Mouse (Mus musculus) kidney, postnatal 0 days (tissue): Measurements from ENCODE around the gene Sla2. TPM values are rescaled to one million over a fixed set of nuclear protein-coding genes. Genes with fewer than 3 reads are reported as not detected.

Experiments used
- ATAC-seq: fragments of 200-750 bp; cut with Nextera tagmentation; replicated peaks from 2 replicates; pipeline ENCODE4 v1.8.0; 2017; ENCODE audit warnings: low read depth, moderate number of reproducible peaks, moderate TSS enrichment, moderate library complexity; ENCODE audit not compliant: low FRiP score
- DNase-seq: peaks from one replicate; pipeline ENCODE4 v3.0.0-alpha.2; 2016; ENCODE audit warnings: low spot score
- H3K27ac ChIP-seq: fragments of 300-500 bp; sonication (generic); 2 replicates; pipeline ENCODE4 v1.5.1; 2014; ENCODE audit warnings: mild to moderate bottlenecking
- H3K27me3 ChIP-seq: fragments of 300-500 bp; sonication (generic); 2 replicates; pipeline ENCODE4 v1.6.1; 2014; ENCODE audit warnings: low read length, mixed read lengths; ENCODE audit not compliant: insufficient read depth
- H3K36me3 ChIP-seq: fragments of 300-500 bp; sonication (generic); 2 replicates; pipeline ENCODE4 v1.6.1; 2014; ENCODE audit warnings: low read length, mixed read lengths; ENCODE audit not compliant: insufficient read depth
- H3K4me1 ChIP-seq: fragments of 300-500 bp; sonication (generic); replicated peaks from 2 replicates; pipeline ENCODE4 v1.6.1; 2014; ENCODE audit warnings: antibody characterized with exemption, low read length, mixed read lengths; ENCODE audit not compliant: insufficient read depth
- H3K4me2 ChIP-seq: fragments of 300-500 bp; sonication (generic); 2 replicates; pipeline ENCODE4 v1.6.1; 2014; ENCODE audit warnings: mild to moderate bottlenecking, low read length, moderate library complexity, mixed read lengths
- H3K4me3 ChIP-seq: fragments of 300-500 bp; sonication (generic); replicated peaks from 2 replicates; pipeline ENCODE4 v1.5.1; 2014; ENCODE audit warnings: low read depth, low read length
- H3K9ac ChIP-seq: fragments of 300-500 bp; sonication (generic); 2 replicates; pipeline ENCODE4 v1.6.1; 2014; ENCODE audit warnings: low read depth, low read length
- H3K9me3 ChIP-seq: fragments of 300-500 bp; sonication (generic); replicated peaks from 2 replicates; pipeline ENCODE4 v1.6.1; 2016; ENCODE audit warnings: low read length, inconsistent platforms, mixed read lengths
- CTCF ChIP-seq: IDR thresholded peaks from 2 replicates; pipeline ENCODE4 v1.5.1; 2016; ENCODE audit warnings: antibody characterized with exemption, low read depth, mild to moderate bottlenecking, moderate library complexity
- WGBS: fragments of 180-500 bp; shearing (Covaris S2); extraction: QIAGEN DNeasy Blood & Tissue Kit; methylation state at CpG from one replicate; pipeline ENCODE4 v1.1.7; 2014; 5-methylcytosine and 5-hydroxymethylcytosine counted together
- polyA plus RNA-seq: library from polyadenylated mRNA; unstranded; fragments of >200 nt; fragmentation: Nextera tagmentation; extraction: Ambion mirVana; gene quantifications from 2 replicates; pipeline ENCODE4 v1.2.1, GENCODE M21; 2015

The Sla2 gene
- polyA plus RNA-seq, 1 experiment from 2014 or later = 0.32 TPM

DNA sequence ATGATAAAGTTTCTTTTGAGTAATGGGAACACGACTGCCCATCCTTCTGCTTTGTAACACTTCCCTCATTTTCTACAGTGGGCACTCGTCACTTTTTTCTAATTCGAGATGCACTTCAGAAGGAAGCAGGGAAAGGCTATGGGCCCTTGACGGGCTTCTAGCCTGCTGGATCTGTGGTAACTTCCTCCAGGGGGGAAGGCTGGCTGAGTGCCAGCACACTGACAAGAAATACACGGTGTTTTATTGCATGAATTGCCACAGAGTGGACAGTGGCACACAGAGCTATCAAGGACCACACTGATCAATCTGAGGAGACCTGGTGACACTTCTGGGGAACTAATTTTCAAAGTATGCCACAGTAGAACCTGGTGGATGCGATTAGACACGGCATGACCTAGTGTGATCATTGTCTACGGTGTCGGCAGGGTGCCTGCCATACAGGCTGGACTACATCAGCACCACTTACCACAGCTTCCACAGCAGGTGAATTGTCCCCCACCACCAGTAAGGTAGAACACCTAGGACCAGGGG lies 9.5 kb upstream of the Sla2 start:
- Histone ChIP-seq H3K27ac (no peak overlapping the region), H3K4me3 (no peak overlapping the region), H3K9ac (no peak overlapping the region), H3K4me1 (no peaks in the 10 kb centered on the region), H3K27me3 (no peaks in the 10 kb centered on the region), H3K9me3 (no peaks in the 10 kb centered on the region), H3K4me2 (no peak overlapping the region), H3K36me3 (no peaks in the 10 kb centered on the region)
- 69% methylated on average over 9 of the region's 9 CpGs for WGBS
- DNase-seq (no peak), ATAC-seq (no peak)
- TF ChIP-seq CTCF = no peak

DNA sequence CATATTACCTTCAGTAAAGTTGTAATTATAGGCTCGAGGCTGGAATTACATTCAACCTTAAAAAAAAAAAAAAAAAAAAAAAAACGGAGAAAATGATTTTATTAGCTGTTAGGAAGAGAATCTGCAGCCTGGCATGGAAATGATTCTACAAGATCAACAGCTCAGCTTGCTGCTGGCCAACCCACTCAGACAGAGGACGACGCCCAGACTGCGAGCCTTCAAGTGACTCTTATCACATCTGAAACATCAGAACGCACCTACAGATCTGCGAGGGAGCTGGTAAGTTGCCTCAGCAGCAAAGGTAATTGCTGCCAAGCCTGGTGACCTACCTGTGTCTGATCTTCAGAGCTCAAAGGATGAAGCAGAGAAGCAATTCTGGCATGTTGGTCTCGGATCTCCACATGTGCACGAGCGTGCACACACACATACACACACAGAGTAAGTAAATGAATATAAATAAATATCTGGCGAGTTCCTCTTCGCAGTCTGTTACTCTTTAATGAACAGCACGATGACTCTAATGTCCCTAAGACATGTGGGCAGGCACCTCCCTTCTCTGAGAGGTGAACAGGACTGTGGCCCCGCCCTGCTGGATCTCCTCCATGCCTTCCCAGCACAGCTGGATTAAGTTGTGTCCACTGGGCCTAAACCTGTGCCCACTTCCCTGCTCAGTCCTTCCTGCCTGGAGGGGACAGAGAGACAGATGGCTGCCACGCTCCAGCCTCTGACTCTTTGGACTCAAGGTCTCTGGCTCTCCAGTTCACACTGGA lies 7.7 kb upstream of the Sla2 start:
- WGBS = 62% methylated on average over 15 of the region's 15 CpGs
- H3K4me3 ChIP-seq = no peak overlapping the region
- no peaks in the 10 kb centered on the region for H3K4me1 ChIP-seq
- H3K9ac ChIP-seq = no peak overlapping the region
- no peak for ATAC-seq
- no peak overlapping the region for H3K27ac ChIP-seq
- H3K9me3 ChIP-seq = no peaks in the 10 kb centered on the region
- H3K27me3 ChIP-seq = no peaks in the 10 kb centered on the region
- no peak overlapping the region for H3K4me2 ChIP-seq
- H3K36me3 ChIP-seq = no peaks in the 10 kb centered on the region
- TF ChIP-seq CTCF = no peak
- no peak for DNase-seq

GRCm38 (mm10) chr2:156892821-156893220 lies 5.8 kb upstream of the Sla2 start:
- no peak overlapping the region for H3K9ac ChIP-seq
- H3K27me3 ChIP-seq = no peaks in the 10 kb centered on the region
- no peak overlapping the region for H3K27ac ChIP-seq
- ATAC-seq (no peak), DNase-seq (no peak)
- no peak overlapping the region for H3K4me2 ChIP-seq
- H3K4me3 ChIP-seq = no peak overlapping the region
- H3K36me3 ChIP-seq = no peaks in the 10 kb centered on the region
- H3K9me3 ChIP-seq = no peaks in the 10 kb centered on the region
- WGBS = 78% methylated on average over 6 of the region's 6 CpGs
- no peaks in the 10 kb centered on the region for H3K4me1 ChIP-seq
- TF ChIP-seq CTCF = no peak

- Histone ChIP-seq H3K4me2 (no peak overlapping the region), H3K9ac (no peak overlapping the region), H3K9me3 (no peaks in the 10 kb centered on the region), H3K4me1 (no peaks in the 10 kb centered on the region), H3K27ac (no peak overlapping the region), H3K27me3 (no peaks in the 10 kb centered on the region), H3K36me3 (no peaks in the 10 kb centered on the region), H3K4me3 (no peak overlapping the region)
- DNase-seq (no peak), ATAC-seq (no peak)
- WGBS = 57% methylated on average over 3 of the region's 3 CpGs
- no peak for TF ChIP-seq CTCF
These were observed 5.2 kb upstream of the Sla2 start for GRCm38 (mm10) chr2:156892240-156892639.

DNA sequence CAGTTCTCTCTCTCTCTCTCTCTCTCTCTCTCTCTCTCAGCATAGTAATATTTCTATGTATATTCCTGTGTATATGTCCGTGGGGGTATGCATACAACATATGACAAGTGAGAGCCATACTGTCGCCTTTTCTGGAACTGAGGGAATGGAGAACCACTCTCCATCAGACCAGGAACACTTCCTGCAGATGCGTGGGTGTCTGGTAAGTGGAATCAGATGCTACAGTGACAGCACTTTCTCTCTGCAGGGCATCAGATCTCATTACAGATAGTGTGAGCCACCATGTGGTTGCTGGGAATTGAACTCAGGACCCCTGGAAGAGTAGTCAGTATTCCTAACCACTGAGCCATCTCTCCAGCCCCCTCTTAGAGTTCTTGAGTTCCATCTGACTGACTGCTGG lies 1.5 kb upstream of the Sla2 start:
- no peak for DNase-seq
- Histone ChIP-seq H3K36me3 (no peaks in the 10 kb centered on the region), H3K9ac (no peak overlapping the region), H3K9me3 (no peaks in the 10 kb centered on the region), H3K4me3 (no peak overlapping the region), H3K4me1 (no peaks in the 10 kb centered on the region), H3K4me2 (no peak overlapping the region), H3K27ac (no peak overlapping the region), H3K27me3 (no peaks in the 10 kb centered on the region)
- no peak for TF ChIP-seq CTCF
- no peak for ATAC-seq
- 68% methylated on average over 3 of the region's 3 CpGs for WGBS

GRCm38 (mm10) chr2:156886084-156886631 lies 834 bp downstream of the Sla2 start:
- H3K4me1 ChIP-seq = no peaks in the 10 kb centered on the region
- no peaks in the 10 kb centered on the region for H3K9me3 ChIP-seq
- WGBS = 78% methylated on average over 10 of the region's 10 CpGs
- no peaks in the 10 kb centered on the region for H3K36me3 ChIP-seq
- DNase-seq (no peak), ATAC-seq (no peak)
- no peak for TF ChIP-seq CTCF
- H3K9ac ChIP-seq = no peak overlapping the region
- H3K27ac ChIP-seq = no peak overlapping the region
- H3K4me2 ChIP-seq = no peak overlapping the region
- no peak overlapping the region for H3K4me3 ChIP-seq
- no peaks in the 10 kb centered on the region for H3K27me3 ChIP-seq
